Mouse (Mus musculus): ENCODE measurements around the gene Dnaaf5. TPM values are rescaled to one million over a fixed set of nuclear protein-coding genes. Genes with fewer than 3 reads are reported as not detected.

Dnaaf5 gene
- polyA plus RNA-seq, 1 experiment from 2014 or later, result 2.7 TPM

- no peaks in the 10 kb centered on the region for H3K4me1 ChIP-seq (replicated peaks; ENCODE audit: control insufficient read depth, insufficient read depth, low read length)
- 72% methylated on average over 5 of the region's 5 CpGs for WGBS
- H3K4me2 ChIP-seq (ENCODE audit: low read length), result no peak overlapping the region
- H3K27ac ChIP-seq (ENCODE audit: low read length), result no peak overlapping the region
- H3K9ac ChIP-seq (replicated peaks; ENCODE audit: low read depth, low read length), result no peak overlapping the region
- 0 out of 2 replicates have a peak, but pooled peaks cover 2% of the 10 kb centered on the region for H3K9me3 ChIP-seq (ENCODE audit: control insufficient read depth, low read length)
- H3K4me3 ChIP-seq (replicated peaks; ENCODE audit: low read length), result no peak overlapping the region
- ATAC-seq, result no peak
- peaks cover 7% of the 10 kb centered on the region for H3K36me3 ChIP-seq (ENCODE audit: control insufficient read depth, insufficient read depth)
- H3K27me3 ChIP-seq (replicated peaks; ENCODE audit: control insufficient read depth, insufficient read depth, low read length), result no peaks in the 10 kb centered on the region
Observed at GRCm38 (mm10) chr5:139118139-139118960, 31.7 kb upstream of the Dnaaf5 start.

- Histone ChIP-seq H3K4me2 (ENCODE audit: low read length) (no peak overlapping the region), H3K4me3 (replicated peaks; ENCODE audit: low read length) (no peak overlapping the region), H3K27ac (ENCODE audit: low read length) (no peak overlapping the region), H3K9me3 (ENCODE audit: control insufficient read depth, low read length) (0 out of 2 replicates have a peak, but pooled peaks cover 2% of the 10 kb centered on the region), H3K4me1 (replicated peaks; ENCODE audit: control insufficient read depth, insufficient read depth, low read length) (no peaks in the 10 kb centered on the region), H3K27me3 (replicated peaks; ENCODE audit: control insufficient read depth, insufficient read depth, low read length) (no peaks in the 10 kb centered on the region), H3K9ac (replicated peaks; ENCODE audit: low read depth, low read length) (no peak overlapping the region), H3K36me3 (ENCODE audit: control insufficient read depth, insufficient read depth) (peaks cover 7% of the 10 kb centered on the region)
- no peak for ATAC-seq
- WGBS, result 74% methylated on average over 2 of the region's 2 CpGs
Observed at GRCm38 (mm10) chr5:139118961-139119276, 31.1 kb upstream of the Dnaaf5 start.

- no peak for ATAC-seq
Observed at GRCm38 (mm10) chr5:139125717-139126116, 24.3 kb upstream of the Dnaaf5 start.

DNA sequence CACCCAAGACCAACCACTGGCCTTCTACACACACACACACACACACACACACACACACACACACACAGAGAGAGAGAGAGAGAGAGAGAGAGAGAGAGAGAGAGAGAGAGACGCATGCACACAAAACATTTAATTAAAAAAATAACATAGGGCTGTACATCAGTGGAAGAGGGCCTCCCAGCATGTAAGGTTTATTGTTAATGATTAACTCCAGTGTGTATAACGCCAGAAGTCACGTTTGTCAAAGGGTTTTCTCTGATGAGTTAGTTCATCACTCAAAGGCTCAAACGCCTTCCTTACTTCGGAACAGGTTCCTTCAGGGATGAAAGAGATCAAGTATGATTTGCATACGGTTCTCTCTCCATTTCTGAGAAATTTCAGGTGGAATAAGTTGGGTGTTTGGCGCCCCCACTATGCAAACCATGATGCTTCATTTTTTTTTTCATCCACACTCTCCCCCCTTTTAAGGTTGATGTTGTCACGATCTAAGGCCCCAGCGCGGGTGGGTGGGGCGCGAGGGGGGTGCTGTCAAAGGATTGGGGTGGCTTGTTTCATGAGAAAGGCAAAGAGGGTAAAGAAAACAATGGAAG lies 21.5 kb upstream of the Dnaaf5 start:
- H3K27me3 ChIP-seq (replicated peaks; ENCODE audit: control insufficient read depth, insufficient read depth, low read length), result no peaks in the 10 kb centered on the region
- H3K4me2 ChIP-seq (ENCODE audit: low read length), result peak overlapping the region; percentile 74
- 28% methylated on average over 12 of the region's 12 CpGs for WGBS
- 0 out of 2 replicates have a peak, but pooled peaks cover 3% of the 10 kb centered on the region for H3K36me3 ChIP-seq (ENCODE audit: control insufficient read depth, insufficient read depth)
- no peaks in the 10 kb centered on the region for H3K9me3 ChIP-seq (ENCODE audit: control insufficient read depth, low read length)
- peak overlapping the region; percentile 60 for H3K4me3 ChIP-seq (replicated peaks; ENCODE audit: low read length)
- 0 out of 2 replicates have a peak overlapping the region, but pooled peaks have one; percentile 24 for H3K27ac ChIP-seq (ENCODE audit: low read length)
- H3K9ac ChIP-seq (replicated peaks; ENCODE audit: low read depth, low read length), result peak overlapping the region; percentile 77
- H3K4me1 ChIP-seq (replicated peaks; ENCODE audit: control insufficient read depth, insufficient read depth, low read length), result peaks cover 19% of the 10 kb centered on the region
- no peak for ATAC-seq

More at GRCm38 (mm10) chr5:139125717-139126116, 24.3 kb upstream of the Dnaaf5 start:
- Histone ChIP-seq H3K9me3 (ENCODE audit: control insufficient read depth, low read length) (0 out of 2 replicates have a peak, but pooled peaks cover 2% of the 10 kb centered on the region), H3K9ac (replicated peaks; ENCODE audit: low read depth, low read length) (no peak overlapping the region), H3K4me1 (replicated peaks; ENCODE audit: control insufficient read depth, insufficient read depth, low read length) (peaks cover 19% of the 10 kb centered on the region), H3K4me2 (ENCODE audit: low read length) (no peak overlapping the region), H3K4me3 (replicated peaks; ENCODE audit: low read length) (no peak overlapping the region), H3K36me3 (ENCODE audit: control insufficient read depth, insufficient read depth) (peaks cover 9% of the 10 kb centered on the region; the same call in 1 of the 2 replicates), H3K27ac (ENCODE audit: low read length) (no peak overlapping the region), H3K27me3 (replicated peaks; ENCODE audit: control insufficient read depth, insufficient read depth, low read length) (no peaks in the 10 kb centered on the region)
- WGBS, result 71% methylated on average over 3 of the region's 3 CpGs

DNA sequence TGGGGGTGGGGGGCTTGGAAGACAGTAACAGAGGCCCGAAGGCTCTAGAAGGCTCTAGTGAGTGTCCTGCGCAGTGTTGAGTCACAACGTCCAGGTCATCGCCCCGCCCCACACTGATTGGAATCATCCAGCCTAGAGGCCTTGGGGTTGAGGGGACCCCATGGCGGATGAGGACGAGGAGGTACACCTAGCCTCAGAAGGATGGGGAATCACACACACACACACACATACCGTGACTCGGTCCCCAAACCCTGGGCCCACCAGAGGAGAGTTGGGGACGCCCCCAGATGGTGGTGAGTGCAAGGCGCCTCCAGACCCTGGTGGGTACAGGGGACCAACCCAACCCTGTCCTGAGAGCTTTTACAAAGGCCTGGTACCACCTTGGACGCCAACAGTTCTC lies 20.9 kb upstream of the Dnaaf5 start:
- Histone ChIP-seq H3K36me3 (ENCODE audit: control insufficient read depth, insufficient read depth) (0 out of 2 replicates have a peak, but pooled peaks cover 3% of the 10 kb centered on the region), H3K27me3 (replicated peaks; ENCODE audit: control insufficient read depth, insufficient read depth, low read length) (no peaks in the 10 kb centered on the region), H3K27ac (ENCODE audit: low read length) (peak overlapping the region; percentile 24; the same call in 1 of the 2 replicates), H3K9me3 (ENCODE audit: control insufficient read depth, low read length) (no peaks in the 10 kb centered on the region), H3K9ac (replicated peaks; ENCODE audit: low read depth, low read length) (peak overlapping the region; percentile 77), H3K4me3 (replicated peaks; ENCODE audit: low read length) (peak overlapping the region; percentile 60), H3K4me2 (ENCODE audit: low read length) (peak overlapping the region; percentile 74), H3K4me1 (replicated peaks; ENCODE audit: control insufficient read depth, insufficient read depth, low read length) (peaks cover 19% of the 10 kb centered on the region)
- peak; percentile 68 for ATAC-seq
- WGBS, result 8% methylated on average over 12 of the region's 12 CpGs

- Histone ChIP-seq H3K4me2 (ENCODE audit: low read length) (peak overlapping the region; percentile 74), H3K36me3 (ENCODE audit: control insufficient read depth, insufficient read depth) (0 out of 2 replicates have a peak, but pooled peaks cover 3% of the 10 kb centered on the region), H3K27ac (ENCODE audit: low read length) (peak overlapping the region; percentile 43), H3K9ac (replicated peaks; ENCODE audit: low read depth, low read length) (peak overlapping the region; percentile 77), H3K27me3 (replicated peaks; ENCODE audit: control insufficient read depth, insufficient read depth, low read length) (no peaks in the 10 kb centered on the region), H3K4me3 (replicated peaks; ENCODE audit: low read length) (peak overlapping the region; percentile 60), H3K4me1 (replicated peaks; ENCODE audit: control insufficient read depth, insufficient read depth, low read length) (peaks cover 19% of the 10 kb centered on the region), H3K9me3 (ENCODE audit: control insufficient read depth, low read length) (no peaks in the 10 kb centered on the region)
- ATAC-seq, result peak; percentile 85
- WGBS, result 2% methylated on average over 39 of the region's 55 CpGs
Observed at GRCm38 (mm10) chr5:139129572-139130151, 20.4 kb upstream of the Dnaaf5 start.

- WGBS, result 75% methylated on average over 5 of the region's 5 CpGs
- H3K4me1 ChIP-seq (replicated peaks; ENCODE audit: control insufficient read depth, insufficient read depth, low read length), result peaks cover 19% of the 10 kb centered on the region
- ATAC-seq, result no peak
- no peaks in the 10 kb centered on the region for H3K9me3 ChIP-seq (ENCODE audit: control insufficient read depth, low read length)
- 0 out of 2 replicates have a peak, but pooled peaks cover 3% of the 10 kb centered on the region for H3K36me3 ChIP-seq (ENCODE audit: control insufficient read depth, insufficient read depth)
- no peak overlapping the region for H3K27ac ChIP-seq (ENCODE audit: low read length)
- H3K9ac ChIP-seq (replicated peaks; ENCODE audit: low read depth, low read length), result no peak overlapping the region; the same call in 1 of the 2 replicates
- H3K27me3 ChIP-seq (replicated peaks; ENCODE audit: control insufficient read depth, insufficient read depth, low read length), result no peaks in the 10 kb centered on the region
- peak overlapping the region; percentile 74 for H3K4me2 ChIP-seq (ENCODE audit: low read length)
- no peak overlapping the region for H3K4me3 ChIP-seq (replicated peaks; ENCODE audit: low read length)
Observed at GRCm38 (mm10) chr5:139130351-139130750, 19.7 kb upstream of the Dnaaf5 start.

- peaks cover 21% of the 10 kb centered on the region for H3K4me1 ChIP-seq (replicated peaks; ENCODE audit: control insufficient read depth, insufficient read depth, low read length)
- no peak for ATAC-seq
- WGBS, result 81% methylated on average over 8 of the region's 8 CpGs
- H3K27me3 ChIP-seq (replicated peaks; ENCODE audit: control insufficient read depth, insufficient read depth, low read length), result no peaks in the 10 kb centered on the region
- H3K4me3 ChIP-seq (replicated peaks; ENCODE audit: low read length), result no peak overlapping the region
- no peaks in the 10 kb centered on the region for H3K9me3 ChIP-seq (ENCODE audit: control insufficient read depth, low read length)
- H3K9ac ChIP-seq (replicated peaks; ENCODE audit: low read depth, low read length), result no peak overlapping the region
- no peak overlapping the region for H3K27ac ChIP-seq (ENCODE audit: low read length)
- H3K36me3 ChIP-seq (ENCODE audit: control insufficient read depth, insufficient read depth), result no peaks in the 10 kb centered on the region
- H3K4me2 ChIP-seq (ENCODE audit: low read length), result no peak overlapping the region
Observed at GRCm38 (mm10) chr5:139134501-139134900, 15.5 kb upstream of the Dnaaf5 start.

DNA sequence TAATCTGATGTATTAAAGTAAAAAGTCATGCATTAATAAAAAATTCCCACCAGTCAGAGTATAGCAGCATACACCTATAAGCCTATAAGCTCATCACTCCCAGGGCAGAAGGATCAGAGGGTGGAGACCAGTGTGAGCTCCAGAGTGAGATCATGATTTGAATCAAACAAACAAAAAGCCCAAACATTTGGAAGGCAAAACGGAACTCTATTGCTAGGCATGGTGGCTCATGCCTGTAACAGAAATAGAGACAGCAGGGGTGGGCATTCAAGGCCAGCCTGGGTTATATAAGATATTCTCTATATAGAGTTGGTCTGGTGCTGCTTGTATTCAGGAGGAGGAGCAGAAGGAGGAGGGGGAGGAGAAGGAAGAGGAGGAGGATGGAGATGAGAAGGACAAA lies 13.7 kb upstream of the Dnaaf5 start:
- Histone ChIP-seq H3K4me3 (replicated peaks; ENCODE audit: low read length) (no peak overlapping the region), H3K36me3 (ENCODE audit: control insufficient read depth, insufficient read depth) (no peaks in the 10 kb centered on the region), H3K27ac (ENCODE audit: low read length) (no peak overlapping the region), H3K9ac (replicated peaks; ENCODE audit: low read depth, low read length) (no peak overlapping the region), H3K9me3 (ENCODE audit: control insufficient read depth, low read length) (no peaks in the 10 kb centered on the region), H3K27me3 (replicated peaks; ENCODE audit: control insufficient read depth, insufficient read depth, low read length) (no peaks in the 10 kb centered on the region), H3K4me2 (ENCODE audit: low read length) (no peak overlapping the region), H3K4me1 (replicated peaks; ENCODE audit: control insufficient read depth, insufficient read depth, low read length) (peaks cover 22% of the 10 kb centered on the region)
- 63% methylated on average over 1 of the region's 1 CpGs for WGBS
- no peak for ATAC-seq

Data from forebrain, embryonic 16.5 days (tissue).